Mouse (Mus musculus) thymus, adult 2 months (tissue): Measurements from ENCODE around the gene Palm2.

Source experiments
- CTCF ChIP-seq: fragments of 200-500 bp; IDR thresholded peaks from 2 replicates; pipeline ENCODE4 v1.5.1; 2012; ENCODE audit warnings: mild to moderate bottlenecking, control low read depth, low read length, moderate library complexity, borderline replicate concordance; ENCODE audit not compliant: control insufficient read depth, poor library complexity, insufficient read depth; ENCODE audit errors: extremely low read depth
- POLR2A ChIP-seq: fragments of 200-500 bp; IDR thresholded peaks from 2 replicates; pipeline ENCODE4 v1.6.1; 2012; ENCODE audit warnings: mild to moderate bottlenecking, low read length, control low read depth, moderate library complexity; ENCODE audit not compliant: control insufficient read depth, poor library complexity, insufficient read depth; ENCODE audit errors: extremely low read depth

DNA sequence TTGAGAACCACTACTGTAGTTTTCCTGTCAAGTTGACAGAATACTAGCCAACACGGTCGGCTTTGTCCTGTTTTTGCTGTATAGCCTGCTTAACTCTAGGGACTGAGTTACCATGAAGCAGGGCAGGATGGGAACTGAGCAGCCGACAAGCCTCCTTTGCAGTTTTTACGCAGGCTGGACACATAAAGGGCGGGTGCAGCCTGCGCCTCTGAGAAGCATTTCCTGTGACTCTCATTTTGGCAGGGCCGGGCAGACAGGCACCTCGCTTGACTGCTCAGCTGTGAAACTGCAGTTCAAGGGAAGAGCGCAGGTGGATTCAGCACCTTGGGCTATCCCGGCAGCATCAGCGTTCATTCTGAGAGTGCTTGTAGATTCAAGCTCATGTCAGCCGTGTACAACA, 247.5 kb downstream of the Palm2 start:
- TF ChIP-seq CTCF (no peak), POLR2A (no peak)
